Mouse (Mus musculus): Measurements from ENCODE around the gene Gpatch2l. TPM values are rescaled to one million over a fixed set of nuclear protein-coding genes. Genes with fewer than 3 reads are reported as not detected.

Gene Gpatch2l
- polyA plus RNA-seq, 1 experiment = 10.7 TPM

- Histone ChIP-seq H3K27ac (ENCODE audit: insufficient read depth, low read length) (no peak overlapping the region), H3K36me3 (ENCODE audit: control insufficient read depth, insufficient read depth, low read length) (no peaks in the 10 kb centered on the region), H3K4me3 (ENCODE audit: extremely low read depth, insufficient read depth, insufficient read length) (no peak overlapping the region), H3K4me1 (ENCODE audit: control insufficient read depth, insufficient read depth, insufficient read length) (no peaks in the 10 kb centered on the region), H3K27me3 (ENCODE audit: control insufficient read depth, insufficient read depth, low read length) (peaks cover 11% of the 10 kb centered on the region)
- 18% methylated on average over 24 of the region's 24 CpGs for WGBS
- TF ChIP-seq POLR2A (IDR thresholded peaks at IDR 0.05; ENCODE audit: low read depth, low read length) = no peak
- TF ChIP-seq CTCF (IDR thresholded peaks at IDR 0.05; ENCODE audit: extremely low read depth, insufficient read depth, insufficient read length, insufficient replicate concordance) = no peak
- DNase-seq (ENCODE audit: low read depth in 1 of 2, low spot score in 2 of 2) = no peak
Measured at GRCm38 (mm10) chr12:86214201-86214600, 27.5 kb upstream of the Gpatch2l start.

- Histone ChIP-seq H3K4me3 (ENCODE audit: extremely low read depth, insufficient read depth, insufficient read length) (no peak overlapping the region), H3K27ac (ENCODE audit: insufficient read depth, low read length) (no peak overlapping the region), H3K36me3 (ENCODE audit: control insufficient read depth, insufficient read depth, low read length) (no peaks in the 10 kb centered on the region), H3K27me3 (ENCODE audit: control insufficient read depth, insufficient read depth, low read length) (peaks cover 13% of the 10 kb centered on the region), H3K4me1 (ENCODE audit: control insufficient read depth, insufficient read depth, insufficient read length) (no peaks in the 10 kb centered on the region)
- no peak for DNase-seq (ENCODE audit: low read depth in 1 of 2, low spot score in 2 of 2)
- no peak for TF ChIP-seq CTCF (IDR thresholded peaks at IDR 0.05; ENCODE audit: extremely low read depth, insufficient read depth, insufficient read length, insufficient replicate concordance)
- TF ChIP-seq POLR2A (IDR thresholded peaks at IDR 0.05; ENCODE audit: low read depth, low read length) = no peak
- WGBS = 8% methylated on average over 22 of the region's 22 CpGs
Measured at GRCm38 (mm10) chr12:86216687-86217421, 24.8 kb upstream of the Gpatch2l start.

GRCm38 (mm10) chr12:86220200-86221021, 21.2 kb upstream of the Gpatch2l start:
- no peak for TF ChIP-seq POLR2A (IDR thresholded peaks at IDR 0.05; ENCODE audit: low read depth, low read length)
- TF ChIP-seq CTCF (IDR thresholded peaks at IDR 0.05; ENCODE audit: extremely low read depth, insufficient read depth, insufficient read length, insufficient replicate concordance) = no peak
- Histone ChIP-seq H3K27ac (ENCODE audit: insufficient read depth, low read length) (no peak overlapping the region), H3K36me3 (ENCODE audit: control insufficient read depth, insufficient read depth, low read length) (no peaks in the 10 kb centered on the region), H3K27me3 (ENCODE audit: control insufficient read depth, insufficient read depth, low read length) (peaks cover 9% of the 10 kb centered on the region), H3K4me3 (ENCODE audit: extremely low read depth, insufficient read depth, insufficient read length) (no peak overlapping the region), H3K4me1 (ENCODE audit: control insufficient read depth, insufficient read depth, insufficient read length) (no peaks in the 10 kb centered on the region)
- 17% methylated on average over 38 of the region's 38 CpGs for WGBS
- DNase-seq (ENCODE audit: low read depth in 1 of 2, low spot score in 2 of 2) = no peak

- Histone ChIP-seq H3K4me1 (ENCODE audit: control insufficient read depth, insufficient read depth, insufficient read length) (no peaks in the 10 kb centered on the region), H3K27me3 (ENCODE audit: control insufficient read depth, insufficient read depth, low read length) (peaks cover 9% of the 10 kb centered on the region), H3K4me3 (ENCODE audit: extremely low read depth, insufficient read depth, insufficient read length) (no peak overlapping the region; the same call in 1 of the 2 replicates), H3K27ac (ENCODE audit: insufficient read depth, low read length) (no peak overlapping the region), H3K36me3 (ENCODE audit: control insufficient read depth, insufficient read depth, low read length) (no peaks in the 10 kb centered on the region)
- 63% methylated on average over 16 of the region's 16 CpGs for WGBS
- DNase-seq (ENCODE audit: low read depth in 1 of 2, low spot score in 2 of 2) = no peak
- no peak for TF ChIP-seq CTCF (IDR thresholded peaks at IDR 0.05; ENCODE audit: extremely low read depth, insufficient read depth, insufficient read length, insufficient replicate concordance)
- no peak for TF ChIP-seq POLR2A (IDR thresholded peaks at IDR 0.05; ENCODE audit: low read depth, low read length)
Measured at GRCm38 (mm10) chr12:86221074-86221703, 20.5 kb upstream of the Gpatch2l start.

- H3K36me3 ChIP-seq (ENCODE audit: control insufficient read depth, insufficient read depth, low read length) = no peaks in the 10 kb centered on the region
- no peak overlapping the region for H3K4me3 ChIP-seq (ENCODE audit: extremely low read depth, insufficient read depth, insufficient read length)
- TF ChIP-seq POLR2A (IDR thresholded peaks at IDR 0.05; ENCODE audit: low read depth, low read length) = no peak
- TF ChIP-seq CTCF (IDR thresholded peaks at IDR 0.05; ENCODE audit: extremely low read depth, insufficient read depth, insufficient read length, insufficient replicate concordance) = no peak
- no peaks in the 10 kb centered on the region for H3K27me3 ChIP-seq (ENCODE audit: control insufficient read depth, insufficient read depth, low read length)
- WGBS = 66% methylated on average over 4 of the region's 4 CpGs
- H3K4me1 ChIP-seq (ENCODE audit: control insufficient read depth, insufficient read depth, insufficient read length) = no peaks in the 10 kb centered on the region
- DNase-seq (ENCODE audit: low read depth in 1 of 2, low spot score in 2 of 2) = no peak
- no peak overlapping the region for H3K27ac ChIP-seq (ENCODE audit: insufficient read depth, low read length)
Measured at GRCm38 (mm10) chr12:86234295-86234694, 7.4 kb upstream of the Gpatch2l start.

- TF ChIP-seq CTCF (IDR thresholded peaks at IDR 0.05; ENCODE audit: extremely low read depth, insufficient read depth, insufficient read length, insufficient replicate concordance) = no peak
- no peak for TF ChIP-seq POLR2A (IDR thresholded peaks at IDR 0.05; ENCODE audit: low read depth, low read length)
- no peaks in the 10 kb centered on the region for H3K27me3 ChIP-seq (ENCODE audit: control insufficient read depth, insufficient read depth, low read length)
- no peak overlapping the region for H3K27ac ChIP-seq (ENCODE audit: insufficient read depth, low read length)
- 88% methylated on average over 2 of the region's 2 CpGs for WGBS
- H3K36me3 ChIP-seq (ENCODE audit: control insufficient read depth, insufficient read depth, low read length) = peaks cover under 1% of the 10 kb centered on the region; the same call in 1 of the 2 replicates
- DNase-seq (ENCODE audit: low read depth in 1 of 2, low spot score in 2 of 2) = no peak
- H3K4me3 ChIP-seq (ENCODE audit: extremely low read depth, insufficient read depth, insufficient read length) = no peak overlapping the region
- H3K4me1 ChIP-seq (ENCODE audit: control insufficient read depth, insufficient read depth, insufficient read length) = no peaks in the 10 kb centered on the region
Measured at GRCm38 (mm10) chr12:86238736-86239135, 2.9 kb upstream of the Gpatch2l start.

All from spleen, adult 2 months (tissue).